45 mouse cellular contexts compared by ENCODE assay signal in genomic region chr5:137974724-137975123, GRCm38 (mm10). TPM values are rescaled to one million over a fixed set of nuclear protein-coding genes. Genes with fewer than 3 reads are reported as not detected.
"Had no signal": no experiment of that assay in that cellular context is flagged by ENCODE, and none has a peak within 500 bp of the region (broad histone marks: within the 10 kb centered on the region; RNA-seq: fewer than 3 reads in every experiment).

No protein-coding gene starts in this region.

- ATAC-seq: lung, postnatal 0 days; midbrain, embryonic 13.5 days; midbrain, embryonic 15.5 days; midbrain, embryonic 16.5 days had no signal

- H3K27me3 ChIP-seq: limb, embryonic 12.5 days; limb, embryonic 13.5 days; limb, embryonic 15.5 days; liver, embryonic 13.5 days; liver, embryonic 15.5 days; lung, embryonic 15.5 days; midbrain, embryonic 12.5 days; midbrain, embryonic 13.5 days; midbrain, embryonic 15.5 days; neural tube, embryonic 12.5 days; neural tube, embryonic 13.5 days had no signal

- H3K4me3 ChIP-seq: left cerebral cortex, adult 2 months; limb, embryonic 10.5 days; limb, embryonic 12.5 days; limb, embryonic 13.5 days; limb, embryonic 15.5 days; liver, embryonic 13.5 days; liver, embryonic 15.5 days; lung, embryonic 15.5 days; megakaryocyte, embryonic 14.5 days; midbrain, embryonic 10.5 days; midbrain, embryonic 12.5 days; midbrain, embryonic 13.5 days; midbrain, embryonic 15.5 days; myocyte; neural tube, embryonic 12.5 days; neural tube, embryonic 13.5 days had no signal

- DNase-seq: layer of hippocampus, postnatal 36 days; left cerebral cortex, postnatal 4 days; liver, embryonic 13.5 days; lung, adult 18-20 months; lung, adult 2 months; lung, embryonic 14.5 days; lung, postnatal 10 days; lung, postnatal 14 days; lung, postnatal 36 days; lung, postnatal 4 days; midbrain, embryonic 14.5 days had no signal

- H3K9ac ChIP-seq: limb, embryonic 12.5 days; limb, embryonic 13.5 days; limb, embryonic 15.5 days; liver, embryonic 13.5 days; liver, embryonic 14.5 days; liver, embryonic 15.5 days; lung, embryonic 14.5 days; lung, embryonic 15.5 days; midbrain, embryonic 12.5 days; midbrain, embryonic 13.5 days; midbrain, embryonic 15.5 days; neural tube, embryonic 12.5 days; neural tube, embryonic 13.5 days had no signal

- H3K4me2 ChIP-seq: limb, embryonic 12.5 days; limb, embryonic 13.5 days; limb, embryonic 15.5 days; liver, embryonic 13.5 days; liver, embryonic 15.5 days; lung, embryonic 14.5 days; lung, embryonic 15.5 days; midbrain, embryonic 11.5 days; midbrain, embryonic 12.5 days; midbrain, embryonic 13.5 days; midbrain, embryonic 15.5 days; neural tube, embryonic 12.5 days; neural tube, embryonic 13.5 days had no signal

- H3K36me3 ChIP-seq: limb, embryonic 10.5 days; limb, embryonic 12.5 days; limb, embryonic 13.5 days; limb, embryonic 15.5 days; liver, embryonic 13.5 days; liver, embryonic 15.5 days; lung, embryonic 15.5 days; midbrain, embryonic 10.5 days; midbrain, embryonic 12.5 days; midbrain, embryonic 13.5 days; midbrain, embryonic 15.5 days; neural tube, embryonic 12.5 days; neural tube, embryonic 13.5 days had no signal

- H3K27ac ChIP-seq: left cerebral cortex, adult 2 months; limb, embryonic 10.5 days; limb, embryonic 12.5 days; limb, embryonic 13.5 days; limb, embryonic 15.5 days; liver, embryonic 13.5 days; liver, embryonic 14.5 days; lung, embryonic 15.5 days; macrophage; midbrain, embryonic 10.5 days; midbrain, embryonic 12.5 days; midbrain, embryonic 13.5 days; midbrain, embryonic 15.5 days; neural tube, embryonic 12.5 days; neural tube, embryonic 13.5 days had no signal

- H3K4me1 ChIP-seq: limb, embryonic 10.5 days; limb, embryonic 15.5 days; liver, embryonic 13.5 days; liver, embryonic 15.5 days; lung, embryonic 15.5 days; megakaryocyte, embryonic 14.5 days; midbrain, embryonic 10.5 days; midbrain, embryonic 12.5 days; midbrain, embryonic 13.5 days; midbrain, embryonic 15.5 days; neural tube, embryonic 12.5 days; neural tube, embryonic 13.5 days had no signal

- H3K9me3 ChIP-seq: limb, embryonic 10.5 days; limb, embryonic 12.5 days; limb, embryonic 13.5 days; limb, embryonic 15.5 days; liver, embryonic 13.5 days; liver, embryonic 15.5 days; lung, embryonic 15.5 days; megakaryocyte, embryonic 14.5 days; midbrain, embryonic 10.5 days; midbrain, embryonic 12.5 days; midbrain, embryonic 13.5 days; midbrain, embryonic 15.5 days; neural tube, embryonic 12.5 days; neural tube, embryonic 13.5 days had no signal

RNA-seq across cellular contexts. Expression of gene Azgp1, which starts 6.6 kb away (rescaled TPM):
- total RNA-seq: layer of hippocampus, postnatal 36 days; left cerebral cortex, adult 18-20 months; left cerebral cortex, adult 2 months; left cerebral cortex, adult 8-10 months; left cerebral cortex, postnatal 10 days; left cerebral cortex, postnatal 14 days; left cerebral cortex, postnatal 36 days; left cerebral cortex, postnatal 4 days; megakaryocyte progenitor cell, adult 5-6 weeks; megakaryocyte, adult 5-6 weeks; megakaryocyte-erythroid progenitor cell, adult 5-6 weeks; midbrain, postnatal 0 days; monocyte, adult 5-6 weeks had no signal
- polyA plus RNA-seq: limb, embryonic 10.5 days; limb, embryonic 11.5 days; limb, embryonic 12.5 days; limb, embryonic 13.5 days; limb, embryonic 15.5 days; lung, embryonic 14.5 days; lung, embryonic 16.5 days; macrophage; midbrain, embryonic 10.5 days; midbrain, embryonic 11.5 days; midbrain, embryonic 12.5 days; midbrain, embryonic 13.5 days; midbrain, embryonic 14.5 days; midbrain, embryonic 15.5 days; midbrain, embryonic 16.5 days; midbrain, postnatal 0 days; myocyte; neural tube, embryonic 11.5 days; neural tube, embryonic 12.5 days; neural tube, embryonic 13.5 days had no signal

RNA-seq across cellular contexts. Expression of gene Gjc3, which starts 11.8 kb away (rescaled TPM):
- total RNA-seq: megakaryocyte progenitor cell, adult 5-6 weeks; megakaryocyte, adult 5-6 weeks; megakaryocyte-erythroid progenitor cell, adult 5-6 weeks had no signal
- polyA plus RNA-seq: limb, embryonic 11.5 days; liver, embryonic 15.5 days; lung, embryonic 14.5 days; lung, postnatal 0 days; macrophage; midbrain, embryonic 11.5 days; myocyte; neural tube, embryonic 11.5 days had no signal

RNA-seq across cellular contexts. Expression of gene Smok3a, which starts 46.3 kb away (rescaled TPM):
- total RNA-seq: layer of hippocampus, postnatal 36 days; left cerebral cortex, adult 18-20 months; left cerebral cortex, adult 2 months; left cerebral cortex, adult 8-10 months; left cerebral cortex, postnatal 10 days; left cerebral cortex, postnatal 14 days; left cerebral cortex, postnatal 36 days; left cerebral cortex, postnatal 4 days; megakaryocyte progenitor cell, adult 5-6 weeks; megakaryocyte, adult 5-6 weeks; megakaryocyte-erythroid progenitor cell, adult 5-6 weeks; midbrain, postnatal 0 days; monocyte, adult 5-6 weeks had no signal
- polyA plus RNA-seq: limb, embryonic 10.5 days; limb, embryonic 11.5 days; limb, embryonic 12.5 days; limb, embryonic 13.5 days; limb, embryonic 14.5 days; limb, embryonic 15.5 days; liver, embryonic 13.5 days; liver, embryonic 14.5 days; liver, embryonic 15.5 days; lung, adult 2 months; lung, embryonic 14.5 days; lung, embryonic 15.5 days; lung, embryonic 16.5 days; lung, postnatal 0 days; macrophage; midbrain, embryonic 10.5 days; midbrain, embryonic 11.5 days; midbrain, embryonic 12.5 days; midbrain, embryonic 13.5 days; midbrain, embryonic 14.5 days; midbrain, embryonic 15.5 days; midbrain, embryonic 16.5 days; midbrain, postnatal 0 days; myocyte; neural tube, embryonic 11.5 days; neural tube, embryonic 12.5 days; neural tube, embryonic 13.5 days had no signal

RNA-seq across cellular contexts. Expression of gene Smok3b, which starts 46.5 kb away (rescaled TPM):
- total RNA-seq: layer of hippocampus, postnatal 36 days; left cerebral cortex, adult 18-20 months; left cerebral cortex, adult 2 months; left cerebral cortex, adult 8-10 months; left cerebral cortex, postnatal 10 days; left cerebral cortex, postnatal 14 days; left cerebral cortex, postnatal 36 days; left cerebral cortex, postnatal 4 days; megakaryocyte progenitor cell, adult 5-6 weeks; megakaryocyte, adult 5-6 weeks; megakaryocyte-erythroid progenitor cell, adult 5-6 weeks; midbrain, postnatal 0 days; monocyte, adult 5-6 weeks had no signal
- polyA plus RNA-seq: limb, embryonic 10.5 days; limb, embryonic 11.5 days; limb, embryonic 12.5 days; limb, embryonic 13.5 days; limb, embryonic 14.5 days; limb, embryonic 15.5 days; liver, embryonic 13.5 days; liver, embryonic 14.5 days; liver, embryonic 15.5 days; lung, adult 2 months; lung, embryonic 14.5 days; lung, embryonic 15.5 days; lung, embryonic 16.5 days; lung, postnatal 0 days; macrophage; midbrain, embryonic 10.5 days; midbrain, embryonic 11.5 days; midbrain, embryonic 12.5 days; midbrain, embryonic 13.5 days; midbrain, embryonic 14.5 days; midbrain, embryonic 15.5 days; midbrain, embryonic 16.5 days; midbrain, postnatal 0 days; myocyte; neural tube, embryonic 11.5 days; neural tube, embryonic 12.5 days; neural tube, embryonic 13.5 days had no signal

RNA-seq across cellular contexts. Expression of gene Cyp3a13, which starts 53.3 kb away (rescaled TPM):
- total RNA-seq: left cerebral cortex, postnatal 10 days; left cerebral cortex, postnatal 4 days; megakaryocyte progenitor cell, adult 5-6 weeks; megakaryocyte, adult 5-6 weeks; megakaryocyte-erythroid progenitor cell, adult 5-6 weeks; midbrain, postnatal 0 days; monocyte, adult 5-6 weeks had no signal
- polyA plus RNA-seq: limb, embryonic 10.5 days; limb, embryonic 11.5 days; limb, embryonic 12.5 days; limb, embryonic 13.5 days; macrophage; midbrain, embryonic 10.5 days; midbrain, embryonic 11.5 days; midbrain, embryonic 12.5 days; midbrain, embryonic 13.5 days; midbrain, embryonic 14.5 days; midbrain, embryonic 15.5 days; midbrain, embryonic 16.5 days; midbrain, postnatal 0 days; neural tube, embryonic 12.5 days; neural tube, embryonic 13.5 days had no signal
